Mouse (Mus musculus): ENCODE results near the gene Cd2ap. TPM values are rescaled to one million over a fixed set of nuclear protein-coding genes. Genes with fewer than 3 reads are reported as not detected.
"Not testable (repeated sequence)": the region's sequence is repeated elsewhere in the genome, so short reads cannot be mapped to it uniquely, and the experiment has no call there.

The Cd2ap gene
- total and polyA plus RNA-seq, 3 experiments = 10.7 to 14.3 TPM; not detected in 1

GRCm38 (mm10) chr17:42908136-42908535 is 31.7 kb upstream of the Cd2ap start (continued):
- TF ChIP-seq MEF2A (IDR thresholded peaks at IDR 0.05; ENCODE audit: extremely low read depth, insufficient replicate concordance, low read depth, low read length, poor library complexity, severe bottlenecking) = no peak

GRCm38 (mm10) chr17:42906456-42906855 is 30.0 kb upstream of the Cd2ap start:
- H3K27ac ChIP-seq (ENCODE audit: control insufficient read depth, low read depth, low read length); H3K4me3 ChIP-seq (ENCODE audit: control insufficient read depth in 1 of 2, insufficient read depth in 1 of 2, low read depth in 2 of 2, low read length in 2 of 2); H3K9me3 ChIP-seq (replicated peaks; ENCODE audit: insufficient read depth, low read length); H3K79me2 ChIP-seq (ENCODE audit: control insufficient read depth, insufficient read depth, low read length, poor library complexity); H3K9ac ChIP-seq (ENCODE audit: control insufficient read depth, low read depth, low read length, poor library complexity, severe bottlenecking); H3K27me3 ChIP-seq (ENCODE audit: control insufficient read depth in 1 of 2, insufficient read depth in 2 of 2, low read length in 2 of 2); H3K36me3 ChIP-seq (ENCODE audit: control insufficient read depth in 1 of 2, insufficient read depth in 2 of 2, low read length in 2 of 2); H3K4me1 ChIP-seq (ENCODE audit: control insufficient read depth in 1 of 2, insufficient read depth in 2 of 2, low read length in 2 of 2); DNase-seq (ENCODE audit: low read depth, low spot score): not testable (repeated sequence)

GRCm38 (mm10) chr17:42905919-42906318 is 29.5 kb upstream of the Cd2ap start:
- Histone ChIP-seq H3K9ac (ENCODE audit: control insufficient read depth, low read depth, low read length, poor library complexity, severe bottlenecking) (no peak overlapping the region), H3K4me1 (ENCODE audit: control insufficient read depth in 1 of 2, insufficient read depth in 2 of 2, low read length in 2 of 2) (no peaks in the 10 kb centered on the region), H3K79me2 (ENCODE audit: control insufficient read depth, insufficient read depth, low read length, poor library complexity) (no peaks in the 10 kb centered on the region), H3K27me3 (ENCODE audit: control insufficient read depth in 1 of 2, insufficient read depth in 2 of 2, low read length in 2 of 2) (no peaks in the 10 kb centered on the region), H3K36me3 (ENCODE audit: control insufficient read depth in 1 of 2, insufficient read depth in 2 of 2, low read length in 2 of 2) (no peaks in the 10 kb centered on the region), H3K9me3 (replicated peaks; ENCODE audit: insufficient read depth, low read length) (no peaks in the 10 kb centered on the region), H3K27ac (ENCODE audit: control insufficient read depth, low read depth, low read length) (no peak overlapping the region), H3K4me3 (ENCODE audit: control insufficient read depth in 1 of 2, insufficient read depth in 1 of 2, low read depth in 2 of 2, low read length in 2 of 2) (no peak overlapping the region)
- DNase-seq (ENCODE audit: low read depth, low spot score) = no peak
- TF ChIP-seq NRF1 (IDR thresholded peaks at IDR 0.05; ENCODE audit: insufficient read depth, low read depth, low read length, poor library complexity, severe bottlenecking) = no peak
- no peak for TF ChIP-seq CHD2 (IDR thresholded peaks at IDR 0.05; ENCODE audit: low read length)
- TF ChIP-seq ZNF384 (IDR thresholded peaks at IDR 0.05; ENCODE audit: low read depth, low read length) = no peak
- TF ChIP-seq E2F4 (IDR thresholded peaks at IDR 0.05; ENCODE audit: borderline replicate concordance, low read depth, low read length) = no peak
- no peak for TF ChIP-seq CTCF (IDR thresholded peaks at IDR 0.05 in 2 of 3, conservative IDR thresholded peaks at IDR 0.05 in 1 of 3; ENCODE audit: control insufficient read depth in 1 of 3, insufficient read depth in 1 of 3, low read depth in 2 of 3, low read length in 3 of 3, poor library complexity in 1 of 3, severe bottlenecking in 1 of 3)

GRCm38 (mm10) chr17:42900795-42901194 is 24.3 kb upstream of the Cd2ap start:
- H3K9me3 ChIP-seq (replicated peaks; ENCODE audit: insufficient read depth, low read length) = no peaks in the 10 kb centered on the region

More at GRCm38 (mm10) chr17:42900795-42901194, 24.3 kb upstream of the Cd2ap start:
- no peaks in the 10 kb centered on the region for H3K27me3 ChIP-seq (ENCODE audit: control insufficient read depth in 1 of 2, insufficient read depth in 2 of 2, low read length in 2 of 2)
- H3K4me3 ChIP-seq (ENCODE audit: control insufficient read depth in 1 of 2, insufficient read depth in 1 of 2, low read depth in 2 of 2, low read length in 2 of 2) = no peak overlapping the region
- H3K27ac ChIP-seq (ENCODE audit: control insufficient read depth, low read depth, low read length) = no peak overlapping the region
- no peaks in the 10 kb centered on the region for H3K36me3 ChIP-seq (ENCODE audit: control insufficient read depth in 1 of 2, insufficient read depth in 2 of 2, low read length in 2 of 2)
- no peak overlapping the region for H3K9ac ChIP-seq (ENCODE audit: control insufficient read depth, low read depth, low read length, poor library complexity, severe bottlenecking)
- no peaks in the 10 kb centered on the region for H3K4me1 ChIP-seq (ENCODE audit: control insufficient read depth in 1 of 2, insufficient read depth in 2 of 2, low read length in 2 of 2)
- H3K79me2 ChIP-seq (ENCODE audit: control insufficient read depth, insufficient read depth, low read length, poor library complexity) = no peaks in the 10 kb centered on the region
- DNase-seq (ENCODE audit: low read depth, low spot score) = no peak
- no peak for TF ChIP-seq HCFC1 (IDR thresholded peaks at IDR 0.05; ENCODE audit: low read depth, low read length)
- no peak for TF ChIP-seq SIN3A (IDR thresholded peaks at IDR 0.05; ENCODE audit: low read length)
- no peak for TF ChIP-seq POLR2AphosphoS2 (IDR thresholded peaks at IDR 0.05; ENCODE audit: low read length)
- TF ChIP-seq MAX (IDR thresholded peaks at IDR 0.05; ENCODE audit: low read length) = no peak
- no peak for TF ChIP-seq POLR2AphosphoS5 (IDR thresholded peaks at IDR 0.05; ENCODE audit: borderline replicate concordance, low read depth, low read length)
- no peak for TF ChIP-seq USF1 (IDR thresholded peaks at IDR 0.05; ENCODE audit: low read depth, low read length)

Measured in MEL (cell line).